8 mouse cellular contexts compared by ENCODE assay signal in genomic region chr5:65334788-65335187, GRCm38 (mm10). TPM values are rescaled to one million over a fixed set of nuclear protein-coding genes. Genes with fewer than 3 reads are reported as not detected.
DNase-seq lines count a peak whose midpoint lies in the region; ATAC-seq and TF ChIP-seq lines count a peak whose summit lies in the region.

No protein-coding gene starts in this region.

- H3K9ac ChIP-seq in heart, embryonic 13.5 days: peak overlapping the region; percentile 91
- H3K9ac ChIP-seq in ES-Bruce4 (ENCODE audit: low read depth, poor library complexity, severe bottlenecking): peak overlapping the region; percentile 90
- H3K9ac ChIP-seq in forebrain, embryonic 15.5 days (replicated peaks): peak overlapping the region; percentile 79
- H3K9ac ChIP-seq in liver, embryonic 16.5 days (ENCODE audit: low read depth, low read length): peak overlapping the region; percentile 90

- H3K4me3 ChIP-seq in heart, embryonic 13.5 days: peak overlapping the region; percentile 98
- H3K4me3 ChIP-seq in ES-Bruce4 (ENCODE audit: low read depth, low read length): peak overlapping the region; percentile 88
- peak overlapping the region; percentile 73 for H3K4me3 ChIP-seq in forebrain, embryonic 15.5 days
- peak overlapping the region; percentile 97 for H3K4me3 ChIP-seq in liver, embryonic 16.5 days (ENCODE audit: low read depth, low read length)

- no peak for TF ChIP-seq EP300 in ES-Bruce4 (IDR thresholded peaks at IDR 0.05; ENCODE audit: insufficient read depth, low read depth, low read length)

- TF ChIP-seq POLR2A in ES-Bruce4 (IDR thresholded peaks at IDR 0.05; ENCODE audit: insufficient read depth, low read length): no peak

- H3K9me3 ChIP-seq in heart, embryonic 13.5 days: no peaks in the 10 kb centered on the region
- H3K9me3 ChIP-seq in ES-Bruce4 (replicated peaks; ENCODE audit: control insufficient read depth, insufficient read depth, low read length, poor library complexity, severe bottlenecking): no peaks in the 10 kb centered on the region
- H3K9me3 ChIP-seq in forebrain, embryonic 15.5 days: no peaks in the 10 kb centered on the region
- H3K9me3 ChIP-seq in liver, embryonic 16.5 days (replicated peaks; ENCODE audit: control insufficient read depth, low read length): no peaks in the 10 kb centered on the region

- peaks cover 17% of the 10 kb centered on the region for H3K4me1 ChIP-seq in heart, embryonic 13.5 days
- no peaks in the 10 kb centered on the region for H3K4me1 ChIP-seq in ES-Bruce4 (ENCODE audit: control insufficient read depth, insufficient read depth, low read length)
- peaks cover 14% of the 10 kb centered on the region for H3K4me1 ChIP-seq in forebrain, embryonic 15.5 days
- peaks cover 12% of the 10 kb centered on the region for H3K4me1 ChIP-seq in liver, embryonic 16.5 days (ENCODE audit: control insufficient read depth, low read depth, low read length)

- peaks cover 22% of the 10 kb centered on the region for H3K36me3 ChIP-seq in heart, embryonic 13.5 days
- no peaks in the 10 kb centered on the region for H3K36me3 ChIP-seq in ES-Bruce4 (ENCODE audit: control insufficient read depth, insufficient read depth, low read length, poor library complexity, severe bottlenecking)
- no peaks in the 10 kb centered on the region for H3K36me3 ChIP-seq in forebrain, embryonic 15.5 days
- H3K36me3 ChIP-seq in liver, embryonic 16.5 days (ENCODE audit: control insufficient read depth, insufficient read depth): no peaks in the 10 kb centered on the region

- H3K27ac ChIP-seq in heart, embryonic 13.5 days (replicated peaks): peak overlapping the region; percentile 85
- H3K27ac ChIP-seq in ES-Bruce4 (ENCODE audit: insufficient read depth, low read length): no peak overlapping the region
- H3K27ac ChIP-seq in forebrain, embryonic 15.5 days (replicated peaks): no peak overlapping the region
- peak overlapping the region; percentile 88 for H3K27ac ChIP-seq in liver, embryonic 16.5 days (ENCODE audit: low read length)

- no peak for DNase-seq in heart, adult 11 months
- no peak for DNase-seq in thymus, postnatal 14 days
- DNase-seq in frontal cortex, postnatal 25 days (ENCODE audit: low spot score in 2 of 2): no peak
- no peak for DNase-seq in right cerebral cortex, adult 18-20 months

- WGBS in heart, embryonic 13.5 days: 6% methylated on average over 8 of the region's 8 CpGs
- 11% methylated on average over 8 of the region's 8 CpGs for WGBS in forebrain, embryonic 15.5 days
- under 1% methylated on average over 8 of the region's 8 CpGs for WGBS in liver, embryonic 16.5 days (ENCODE audit: insufficient replicate concordance)

- no peaks in the 10 kb centered on the region for H3K27me3 ChIP-seq in heart, embryonic 13.5 days (replicated peaks)
- no peaks in the 10 kb centered on the region for H3K27me3 ChIP-seq in ES-Bruce4 (ENCODE audit: control insufficient read depth, insufficient read depth, low read length, poor library complexity, severe bottlenecking)
- H3K27me3 ChIP-seq in forebrain, embryonic 15.5 days: no peaks in the 10 kb centered on the region
- no peaks in the 10 kb centered on the region for H3K27me3 ChIP-seq in liver, embryonic 16.5 days (ENCODE audit: control insufficient read depth, insufficient read depth, low read depth, low read length)

- ATAC-seq in heart, embryonic 13.5 days (ENCODE audit: extremely low read depth, insufficient number of reproducible peaks, low FRiP score, low TSS enrichment): no peak
- no peak for ATAC-seq in forebrain, embryonic 15.5 days (replicated peaks)
- no peak for ATAC-seq in liver, embryonic 16.5 days (ENCODE audit: low read depth)

- peak overlapping the region; percentile 89 for H3K4me2 ChIP-seq in heart, embryonic 13.5 days
- H3K4me2 ChIP-seq in forebrain, embryonic 15.5 days (replicated peaks): peak overlapping the region; percentile 70
- H3K4me2 ChIP-seq in liver, embryonic 16.5 days (ENCODE audit: low read depth, low read length): peak overlapping the region; percentile 85

- TF ChIP-seq CTCF in ES-Bruce4 (IDR thresholded peaks at IDR 0.05; ENCODE audit: low read depth, low read length): no peak

RNA-seq across cellular contexts. Expression of gene Rfc1, which starts 0.7 kb away (rescaled TPM):
- polyA plus RNA-seq in heart, embryonic 13.5 days (2015; fragmentation: Nextera tagmentation; extraction: Ambion mirVana): 57.9 and 59.3 TPM in 2 replicates
- 146 and 160 TPM in 2 replicates for polyA plus RNA-seq in ES-Bruce4 (2011; ENCODE audit: insufficient read depth, insufficient read length, low read depth, missing spikeins)
- polyA plus RNA-seq in forebrain, embryonic 15.5 days (2015; fragmentation: Nextera tagmentation; extraction: Ambion mirVana): 44.2 and 46.5 TPM in 2 replicates
- 31.6 and 36.1 TPM in 2 replicates for polyA plus RNA-seq in liver, embryonic 16.5 days (2015; fragmentation: Nextera tagmentation; extraction: Ambion mirVana)

RNA-seq across cellular contexts. Expression of gene Klb, which starts 13.3 kb away (rescaled TPM):
- polyA plus RNA-seq in heart, embryonic 13.5 days (2015; fragmentation: Nextera tagmentation; extraction: Ambion mirVana): 0.09 and 0.51 TPM in 2 replicates
- polyA plus RNA-seq in ES-Bruce4 (2011; ENCODE audit: insufficient read depth, insufficient read length, low read depth, missing spikeins): not detected in 2 replicates
- polyA plus RNA-seq in forebrain, embryonic 15.5 days (2015; fragmentation: Nextera tagmentation; extraction: Ambion mirVana): 0.08 TPM in 1 of 2 replicates, not detected in the other
- 14.1 and 14.4 TPM in 2 replicates for polyA plus RNA-seq in liver, embryonic 16.5 days (2015; fragmentation: Nextera tagmentation; extraction: Ambion mirVana)

RNA-seq across cellular contexts. Expression of gene Rpl9, which starts 56.5 kb away (rescaled TPM):
- 607 and 662 TPM in 2 replicates for polyA plus RNA-seq in heart, embryonic 13.5 days (2015; fragmentation: Nextera tagmentation; extraction: Ambion mirVana)
- polyA plus RNA-seq in ES-Bruce4 (2011; ENCODE audit: insufficient read depth, insufficient read length, low read depth, missing spikeins): 573 and 625 TPM in 2 replicates
- polyA plus RNA-seq in forebrain, embryonic 15.5 days (2015; fragmentation: Nextera tagmentation; extraction: Ambion mirVana): 635 and 693 TPM in 2 replicates
- 482 and 527 TPM in 2 replicates for polyA plus RNA-seq in liver, embryonic 16.5 days (2015; fragmentation: Nextera tagmentation; extraction: Ambion mirVana)

RNA-seq across cellular contexts. Expression of gene Lias, which starts 56.5 kb away (rescaled TPM):
- 50.2 and 58.5 TPM in 2 replicates for polyA plus RNA-seq in heart, embryonic 13.5 days (2015; fragmentation: Nextera tagmentation; extraction: Ambion mirVana)
- polyA plus RNA-seq in ES-Bruce4 (2011; ENCODE audit: insufficient read depth, insufficient read length, low read depth, missing spikeins): 45.7 and 53.5 TPM in 2 replicates
- 62.5 and 69.0 TPM in 2 replicates for polyA plus RNA-seq in forebrain, embryonic 15.5 days (2015; fragmentation: Nextera tagmentation; extraction: Ambion mirVana)
- 28.2 and 35.1 TPM in 2 replicates for polyA plus RNA-seq in liver, embryonic 16.5 days (2015; fragmentation: Nextera tagmentation; extraction: Ambion mirVana)

Comparison
In these comparisons a context has a peak if more than half of its experiments do, and no peak if none do; other contexts are left out.
1. H3K27ac ChIP-seq: peak in heart, embryonic 13.5 days (single experiment) and liver, embryonic 16.5 days (single experiment); none in ES-Bruce4 (single experiment) and forebrain, embryonic 15.5 days (single experiment).
2. Peak in every context shown above with its lines, with median percentiles within 50 percentile points of each other: H3K4me2 ChIP-seq, H3K4me3 ChIP-seq and H3K9ac ChIP-seq.